Mouse (Mus musculus) C2C12 (cell line): ENCODE results near the gene Psmd9. TPM values are rescaled to one million over a fixed set of nuclear protein-coding genes. Genes with fewer than 3 reads are reported as not detected.

ENCODE experiments used
- H3K27me3 ChIP-seq: one replicate; pipeline ENCODE4 v1.6.1; 2011; ENCODE audit not compliant: control insufficient read depth, insufficient read depth, insufficient read length
- H3K36me3 ChIP-seq: one replicate; pipeline ENCODE4 v1.6.1; 2011; ENCODE audit not compliant: control insufficient read depth, insufficient read depth
- H3K4me3 ChIP-seq: one replicate; pipeline ENCODE4 v1.5.1; 2011; ENCODE audit warnings: mild to moderate bottlenecking, control low read depth; ENCODE audit not compliant: poor library complexity, insufficient read depth, severe bottlenecking
- H3K79me2 ChIP-seq: one replicate; pipeline ENCODE4 v1.6.1; 2011; ENCODE audit not compliant: control insufficient read depth, insufficient read depth
- H3K79me3 ChIP-seq: one replicate; pipeline ENCODE4 v1.6.1; 2011; ENCODE audit warnings: low read depth, control low read depth
- H3ac ChIP-seq: one replicate; pipeline ENCODE3; 2011; ENCODE audit warnings: low read depth; ENCODE audit not compliant: control insufficient read depth, insufficient read length
- CEBPB ChIP-seq: IDR thresholded peaks from one replicate; pipeline ENCODE4 v1.6.1; 2011; ENCODE audit warnings: low read depth, mild to moderate bottlenecking, control low read depth, moderate library complexity
- CTCF ChIP-seq: IDR thresholded peaks from one replicate; pipeline ENCODE4 v1.5.1; 2011; ENCODE audit not compliant: control insufficient read depth, insufficient read depth, insufficient read length
- FOSL1 ChIP-seq: IDR thresholded peaks from one replicate; pipeline ENCODE4 v1.8.0; 2011; ENCODE audit warnings: mild to moderate bottlenecking, low read length; ENCODE audit not compliant: poor library complexity, insufficient read depth, severe bottlenecking
- MAX ChIP-seq: IDR thresholded peaks from one replicate; pipeline ENCODE4 v1.6.1; 2011; ENCODE audit warnings: mild to moderate bottlenecking, control low read depth
- MYOD1 ChIP-seq: IDR thresholded peaks from one replicate; pipeline ENCODE4 v1.6.1; 2011; ENCODE audit warnings: low read depth; ENCODE audit not compliant: control insufficient read depth, insufficient read length
- MYOG ChIP-seq: IDR thresholded peaks from one replicate; pipeline ENCODE4 v1.6.1; 2011; ENCODE audit not compliant: control insufficient read depth, insufficient read length; ENCODE audit errors: extremely low read depth
- USF1 ChIP-seq: IDR thresholded peaks from one replicate; pipeline ENCODE4 v1.6.1; 2011; ENCODE audit warnings: low read depth, mild to moderate bottlenecking, control low read depth, moderate library complexity
- polyA plus RNA-seq: library from polyadenylated mRNA; unstranded; fragments of >200 nt; fragmentation: generic; extraction: Trizol; gene quantifications from one replicate; pipeline ENCODE4 v1.2.1, GENCODE M21; 2012; ENCODE audit warnings: missing spikeins

The Psmd9 gene
- polyA plus RNA-seq, 1 experiment: 33.2 TPM

- no peak overlapping the region for H3ac ChIP-seq
- H3K4me3 ChIP-seq: no peak overlapping the region
- H3K27me3 ChIP-seq: peaks cover 22% of the 10 kb centered on the region
- no peaks in the 10 kb centered on the region for H3K79me2 ChIP-seq
- TF ChIP-seq MYOG (no peak), FOSL1 (no peak), MYOD1 (no peak), CEBPB (no peak), CTCF (no peak), USF1 (no peak), MAX (no peak)
- no peaks in the 10 kb centered on the region for H3K36me3 ChIP-seq
- no peaks in the 10 kb centered on the region for H3K79me3 ChIP-seq
Observed at GRCm38 (mm10) chr5:123296972-123297754, 128.0 kb downstream of the Psmd9 start.

GRCm38 (mm10) chr5:123297830-123298229 is 128.6 kb downstream of the Psmd9 start:
- H3K79me2 ChIP-seq: no peaks in the 10 kb centered on the region
- H3K4me3 ChIP-seq: no peak overlapping the region
- TF ChIP-seq FOSL1 (no peak), CEBPB (no peak), USF1 (no peak), MYOD1 (no peak), CTCF (no peak), MYOG (no peak), MAX (no peak)
- no peaks in the 10 kb centered on the region for H3K36me3 ChIP-seq
- peaks cover 25% of the 10 kb centered on the region for H3K27me3 ChIP-seq
- H3ac ChIP-seq: no peak overlapping the region
- H3K79me3 ChIP-seq: no peaks in the 10 kb centered on the region

GRCm38 (mm10) chr5:123298526-123298925 is 129.3 kb downstream of the Psmd9 start:
- TF ChIP-seq CTCF: no peak
- TF ChIP-seq USF1: no peak
- no peak for TF ChIP-seq CEBPB
- TF ChIP-seq MYOD1: no peak
- TF ChIP-seq MYOG: no peak
- TF ChIP-seq FOSL1: no peak
- no peak for TF ChIP-seq MAX
- Histone ChIP-seq H3K27me3 (peaks cover 28% of the 10 kb centered on the region), H3K79me2 (no peaks in the 10 kb centered on the region), H3K4me3 (no peak overlapping the region), H3K36me3 (no peaks in the 10 kb centered on the region), H3K79me3 (no peaks in the 10 kb centered on the region), H3ac (no peak overlapping the region)

Other genes with a start within 250 kb of the Psmd9 start
- gene Kdm2b, start 179.6 kb upstream of the Psmd9 start, polyA plus RNA-seq: 15.3 TPM
- 10.8 TPM for gene Orai1, start 154.3 kb upstream of the Psmd9 start, polyA plus RNA-seq
- gene Morn3, start 122.4 kb upstream of the Psmd9 start, polyA plus RNA-seq: not detected
- gene Tmem120b, start 101.0 kb upstream of the Psmd9 start, polyA plus RNA-seq: 10.4 TPM
- 1.9 TPM for gene Rhof, start 36.7 kb upstream of the Psmd9 start, polyA plus RNA-seq
- 4.4 TPM for gene Setd1b, start 27.2 kb upstream of the Psmd9 start, polyA plus RNA-seq
- gene Hpd, start 13.3 kb downstream of the Psmd9 start, polyA plus RNA-seq: not detected
- gene Wdr66, start 82.7 kb downstream of the Psmd9 start, polyA plus RNA-seq: 0.13 TPM
- gene Bcl7a, start 174.4 kb downstream of the Psmd9 start, polyA plus RNA-seq: 5.6 TPM
- 4.0 TPM for gene Mlxip, start 225.4 kb downstream of the Psmd9 start, polyA plus RNA-seq